Mouse (Mus musculus): ENCODE results near the gene 4930519P11Rik. TPM values are rescaled to one million over a fixed set of nuclear protein-coding genes. Genes with fewer than 3 reads are reported as not detected.

4930519P11Rik gene
- polyA plus RNA-seq, 1 experiment from 2014 or later: 0.67 TPM

DNA sequence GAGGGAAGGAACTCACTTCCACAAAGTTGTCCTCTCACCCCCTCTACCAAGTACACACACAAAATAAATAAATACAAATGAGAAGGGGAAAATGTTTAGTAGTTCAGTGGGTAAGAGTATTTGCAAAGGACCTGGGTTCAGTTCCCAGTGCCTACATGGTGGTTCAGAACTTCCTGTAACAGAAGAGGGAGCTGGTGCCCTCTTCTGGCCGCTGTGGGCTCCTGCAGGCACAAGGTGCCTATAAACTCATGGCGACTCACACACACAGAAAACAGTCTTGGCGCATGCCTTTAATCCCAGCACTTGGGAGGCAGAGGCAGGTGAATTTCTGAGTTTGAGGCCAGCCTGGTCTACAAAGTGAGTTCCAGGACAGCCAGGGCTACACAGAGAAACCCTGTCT is 25.3 kb upstream of the 4930519P11Rik start:
- no peak overlapping the region for H3K27ac ChIP-seq (replicated peaks; ENCODE audit: low read depth, low read length)
- H3K36me3 ChIP-seq (ENCODE audit: control insufficient read depth, insufficient read depth, low read length): peaks cover 7% of the 10 kb centered on the region; the same call in 1 of the 2 replicates
- no peak overlapping the region for H3K4me2 ChIP-seq (ENCODE audit: low read depth, severe bottlenecking)

DNA sequence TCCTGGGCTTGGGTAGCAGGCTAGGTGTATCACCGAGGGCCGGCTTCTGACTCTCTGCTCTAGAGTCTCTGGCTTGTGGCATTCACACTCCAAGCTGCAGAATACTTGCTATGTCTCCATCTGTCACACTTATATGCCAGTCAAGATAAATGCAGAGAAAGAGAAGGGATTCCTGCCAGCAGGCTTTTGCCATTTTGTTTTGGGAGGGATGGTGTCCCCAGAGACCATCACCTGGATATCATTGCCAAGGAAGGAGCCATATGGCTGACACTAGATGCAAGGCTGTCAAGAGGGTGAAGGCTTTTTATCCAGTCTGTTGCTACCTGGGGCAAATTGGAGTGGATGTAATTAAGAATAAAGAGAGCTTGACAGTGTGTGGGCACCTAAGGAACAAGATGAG is 22.6 kb upstream of the 4930519P11Rik start:
- 94% methylated on average over 2 of the region's 2 CpGs for WGBS
- Histone ChIP-seq H3K36me3 (ENCODE audit: control insufficient read depth, insufficient read depth, low read length) (peaks cover 7% of the 10 kb centered on the region; the same call in 1 of the 2 replicates), H3K4me3 (ENCODE audit: low read depth, low read length) (no peak overlapping the region)

More for the DNA sequence above, 25.3 kb upstream of the 4930519P11Rik start:
- WGBS: 94% methylated on average over 3 of the region's 3 CpGs
- Histone ChIP-seq H3K27me3 (ENCODE audit: control insufficient read depth, insufficient read depth, low read length) (no peaks in the 10 kb centered on the region), H3K9ac (ENCODE audit: low read length) (no peak overlapping the region), H3K4me1 (ENCODE audit: control insufficient read depth, insufficient read depth, low read length) (no peaks in the 10 kb centered on the region), H3K4me3 (ENCODE audit: low read depth, low read length) (no peak overlapping the region), H3K9me3 (ENCODE audit: control insufficient read depth, low read length) (peaks cover 4% of the 10 kb centered on the region; the same call in 1 of the 2 replicates)
- ATAC-seq (ENCODE audit: insufficient number of reproducible peaks, low FRiP score, low TSS enrichment, low read depth): no peak
- DNase-seq (ENCODE audit: low spot score): no peak

GRCm38 (mm10) chr2:154633876-154634644 is 20.8 kb upstream of the 4930519P11Rik start:
- no peaks in the 10 kb centered on the region for H3K4me1 ChIP-seq (ENCODE audit: control insufficient read depth, insufficient read depth, low read length)
- H3K9ac ChIP-seq (ENCODE audit: low read length): no peak overlapping the region
- H3K27me3 ChIP-seq (ENCODE audit: control insufficient read depth, insufficient read depth, low read length): no peaks in the 10 kb centered on the region
- DNase-seq (ENCODE audit: low spot score) (no peak), ATAC-seq (ENCODE audit: insufficient number of reproducible peaks, low FRiP score, low TSS enrichment, low read depth) (no peak)
- 94% methylated on average over 9 of the region's 9 CpGs for WGBS
- H3K27ac ChIP-seq (replicated peaks; ENCODE audit: low read depth, low read length): no peak overlapping the region
- H3K9me3 ChIP-seq (ENCODE audit: control insufficient read depth, low read length): peaks cover 4% of the 10 kb centered on the region; the same call in 1 of the 2 replicates
- peaks cover 7% of the 10 kb centered on the region; the same call in 1 of the 2 replicates for H3K36me3 ChIP-seq (ENCODE audit: control insufficient read depth, insufficient read depth, low read length)
- H3K4me2 ChIP-seq (ENCODE audit: low read depth, severe bottlenecking): no peak overlapping the region
- H3K4me3 ChIP-seq (ENCODE audit: low read depth, low read length): no peak overlapping the region

More for the DNA sequence above, 22.6 kb upstream of the 4930519P11Rik start:
- Histone ChIP-seq H3K27ac (replicated peaks; ENCODE audit: low read depth, low read length) (no peak overlapping the region), H3K4me2 (ENCODE audit: low read depth, severe bottlenecking) (no peak overlapping the region), H3K9ac (ENCODE audit: low read length) (no peak overlapping the region), H3K27me3 (ENCODE audit: control insufficient read depth, insufficient read depth, low read length) (no peaks in the 10 kb centered on the region), H3K9me3 (ENCODE audit: control insufficient read depth, low read length) (peaks cover 4% of the 10 kb centered on the region; the same call in 1 of the 2 replicates), H3K4me1 (ENCODE audit: control insufficient read depth, insufficient read depth, low read length) (no peaks in the 10 kb centered on the region)
- ATAC-seq (ENCODE audit: insufficient number of reproducible peaks, low FRiP score, low TSS enrichment, low read depth): no peak
- DNase-seq (ENCODE audit: low spot score): no peak

GRCm38 (mm10) chr2:154633039-154633742 is 20.0 kb upstream of the 4930519P11Rik start:
- no peak overlapping the region for H3K4me2 ChIP-seq (ENCODE audit: low read depth, severe bottlenecking)

GRCm38 (mm10) chr2:154632203-154632780 is 19.1 kb upstream of the 4930519P11Rik start:
- no peaks in the 10 kb centered on the region; the same call in 1 of the 2 replicates for H3K36me3 ChIP-seq (ENCODE audit: control insufficient read depth, insufficient read depth, low read length)
- H3K27ac ChIP-seq (replicated peaks; ENCODE audit: low read depth, low read length): no peak overlapping the region
- no peaks in the 10 kb centered on the region for H3K4me1 ChIP-seq (ENCODE audit: control insufficient read depth, insufficient read depth, low read length)
- no peak overlapping the region for H3K4me2 ChIP-seq (ENCODE audit: low read depth, severe bottlenecking)
- H3K27me3 ChIP-seq (ENCODE audit: control insufficient read depth, insufficient read depth, low read length): no peaks in the 10 kb centered on the region
- no peak overlapping the region for H3K4me3 ChIP-seq (ENCODE audit: low read depth, low read length)
- H3K9ac ChIP-seq (ENCODE audit: low read length): no peak overlapping the region
- ATAC-seq (ENCODE audit: insufficient number of reproducible peaks, low FRiP score, low TSS enrichment, low read depth): no peak
- no peak for DNase-seq (ENCODE audit: low spot score)
- no peaks in the 10 kb centered on the region for H3K9me3 ChIP-seq (ENCODE audit: control insufficient read depth, low read length)
- WGBS: 87% methylated on average over 16 of the region's 16 CpGs

More at GRCm38 (mm10) chr2:154633039-154633742, 20.0 kb upstream of the 4930519P11Rik start:
- Histone ChIP-seq H3K4me3 (ENCODE audit: low read depth, low read length) (no peak overlapping the region), H3K9me3 (ENCODE audit: control insufficient read depth, low read length) (peaks cover under 1% of the 10 kb centered on the region; the same call in 1 of the 2 replicates), H3K4me1 (ENCODE audit: control insufficient read depth, insufficient read depth, low read length) (no peaks in the 10 kb centered on the region), H3K27ac (replicated peaks; ENCODE audit: low read depth, low read length) (no peak overlapping the region; the same call in 1 of the 2 replicates), H3K9ac (ENCODE audit: low read length) (no peak overlapping the region), H3K36me3 (ENCODE audit: control insufficient read depth, insufficient read depth, low read length) (peaks cover 4% of the 10 kb centered on the region; the same call in 1 of the 2 replicates), H3K27me3 (ENCODE audit: control insufficient read depth, insufficient read depth, low read length) (no peaks in the 10 kb centered on the region)
- 93% methylated on average over 5 of the region's 5 CpGs for WGBS
- DNase-seq (ENCODE audit: low spot score) (no peak), ATAC-seq (ENCODE audit: insufficient number of reproducible peaks, low FRiP score, low TSS enrichment, low read depth) (no peak)

GRCm38 (mm10) chr2:154630531-154630930 is 17.3 kb upstream of the 4930519P11Rik start:
- H3K9ac ChIP-seq (ENCODE audit: low read length): no peak overlapping the region
- WGBS: 88% methylated on average over 5 of the region's 5 CpGs
- ATAC-seq (ENCODE audit: insufficient number of reproducible peaks, low FRiP score, low TSS enrichment, low read depth) (no peak), DNase-seq (ENCODE audit: low spot score) (no peak)
- no peaks in the 10 kb centered on the region; the same call in 1 of the 2 replicates for H3K36me3 ChIP-seq (ENCODE audit: control insufficient read depth, insufficient read depth, low read length)
- no peak overlapping the region for H3K4me3 ChIP-seq (ENCODE audit: low read depth, low read length)
- no peaks in the 10 kb centered on the region for H3K4me1 ChIP-seq (ENCODE audit: control insufficient read depth, insufficient read depth, low read length)
- H3K27ac ChIP-seq (replicated peaks; ENCODE audit: low read depth, low read length): no peak overlapping the region
- no peaks in the 10 kb centered on the region for H3K27me3 ChIP-seq (ENCODE audit: control insufficient read depth, insufficient read depth, low read length)
- H3K4me2 ChIP-seq (ENCODE audit: low read depth, severe bottlenecking): no peak overlapping the region
- no peaks in the 10 kb centered on the region for H3K9me3 ChIP-seq (ENCODE audit: control insufficient read depth, low read length)

DNA sequence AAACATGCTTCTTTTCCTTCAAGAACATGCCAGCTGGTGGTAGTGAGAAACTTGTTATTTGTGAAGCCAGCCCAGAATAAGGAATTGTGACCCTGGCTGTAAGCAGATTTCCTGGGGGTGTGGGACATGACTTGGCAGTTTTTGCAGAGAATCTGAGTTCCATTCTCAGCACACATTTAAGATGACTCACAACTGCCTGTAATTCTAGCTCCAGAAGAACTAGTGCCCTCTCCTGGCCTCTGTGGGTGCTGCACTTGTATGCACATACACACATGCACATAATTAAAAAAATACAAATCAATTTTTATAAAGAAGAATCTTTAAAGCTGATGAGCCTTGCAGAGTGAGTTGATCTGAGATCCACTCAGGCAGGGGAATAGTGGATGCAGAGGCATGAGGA is 10.9 kb upstream of the 4930519P11Rik start:
- H3K9me3 ChIP-seq (ENCODE audit: control insufficient read depth, low read length): no peaks in the 10 kb centered on the region
- no peak overlapping the region for H3K4me3 ChIP-seq (ENCODE audit: low read depth, low read length)
- H3K4me2 ChIP-seq (ENCODE audit: low read depth, severe bottlenecking): no peak overlapping the region
- H3K27me3 ChIP-seq (ENCODE audit: control insufficient read depth, insufficient read depth, low read length): no peaks in the 10 kb centered on the region
- DNase-seq (ENCODE audit: low spot score): no peak
- H3K9ac ChIP-seq (ENCODE audit: low read length): no peak overlapping the region
- ATAC-seq (ENCODE audit: insufficient number of reproducible peaks, low FRiP score, low TSS enrichment, low read depth): no peak
- H3K4me1 ChIP-seq (ENCODE audit: control insufficient read depth, insufficient read depth, low read length): no peaks in the 10 kb centered on the region
- H3K27ac ChIP-seq (replicated peaks; ENCODE audit: low read depth, low read length): no peak overlapping the region
- H3K36me3 ChIP-seq (ENCODE audit: control insufficient read depth, insufficient read depth, low read length): no peaks in the 10 kb centered on the region

- WGBS: 86% methylated on average over 5 of the region's 5 CpGs
- no peak for DNase-seq (ENCODE audit: low spot score)
- ATAC-seq (ENCODE audit: insufficient number of reproducible peaks, low FRiP score, low TSS enrichment, low read depth): no peak
- H3K4me1 ChIP-seq (ENCODE audit: control insufficient read depth, insufficient read depth, low read length): no peaks in the 10 kb centered on the region
- no peak overlapping the region for H3K9ac ChIP-seq (ENCODE audit: low read length)
- no peaks in the 10 kb centered on the region for H3K9me3 ChIP-seq (ENCODE audit: control insufficient read depth, low read length)
- H3K36me3 ChIP-seq (ENCODE audit: control insufficient read depth, insufficient read depth, low read length): no peaks in the 10 kb centered on the region
- H3K27me3 ChIP-seq (ENCODE audit: control insufficient read depth, insufficient read depth, low read length): no peaks in the 10 kb centered on the region
- no peak overlapping the region for H3K4me2 ChIP-seq (ENCODE audit: low read depth, severe bottlenecking)
- H3K4me3 ChIP-seq (ENCODE audit: low read depth, low read length): no peak overlapping the region
- no peak overlapping the region for H3K27ac ChIP-seq (replicated peaks; ENCODE audit: low read depth, low read length)
Measured at GRCm38 (mm10) chr2:154621684-154622083, 8.4 kb upstream of the 4930519P11Rik start.
